Mouse (Mus musculus) naive thymus-derived CD4-positive, alpha-beta T cell, adult 2 months (primary cell): ENCODE measurements around the gene Arhgef12.

Source experiments
- DNase-seq: peaks from one replicate; pipeline ENCODE4 v3.0.0-alpha.2; 2011; ENCODE audit warnings: low read depth

The Arhgef12 gene

DNA sequence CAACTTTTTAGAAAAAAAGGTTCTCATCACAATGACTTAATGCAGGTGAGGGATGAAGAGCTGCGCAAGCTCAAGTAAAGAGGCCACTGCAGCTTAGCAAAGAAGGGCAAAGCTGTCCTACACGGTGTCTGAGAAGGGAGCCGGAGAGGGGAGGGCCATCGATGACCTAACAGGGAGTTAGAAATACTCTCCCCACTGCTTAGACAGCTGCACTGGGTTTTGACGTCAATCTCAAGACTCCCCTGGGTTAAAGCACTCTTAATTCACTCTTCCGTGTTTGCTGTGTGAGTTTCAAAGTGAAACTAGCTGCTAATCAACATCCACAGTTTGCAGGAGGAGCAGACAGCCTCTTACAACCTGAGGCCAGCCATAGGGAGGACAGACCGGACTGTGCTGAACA lies 30.9 kb downstream of the Arhgef12 start:
- no peak for DNase-seq

DNA sequence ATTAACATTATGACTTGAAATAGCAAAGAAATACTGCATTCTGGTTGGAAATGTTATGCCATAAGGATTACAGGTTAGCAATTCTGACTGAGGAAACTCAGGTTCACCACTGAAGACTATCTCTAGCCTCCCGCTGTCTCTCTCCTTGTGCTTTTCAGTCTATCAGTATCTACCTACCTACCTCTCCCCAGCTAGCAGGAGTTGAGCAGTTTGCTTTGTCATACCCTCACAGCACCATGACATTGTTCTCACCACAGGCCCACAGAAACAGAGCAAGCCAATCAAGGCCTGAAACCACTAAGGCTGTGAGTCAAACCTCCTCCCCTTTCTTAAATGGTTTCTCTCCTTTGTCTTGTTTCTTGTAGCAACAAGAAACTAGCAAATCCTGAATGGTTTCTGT lies 32.4 kb downstream of the Arhgef12 start:
- no peak for DNase-seq

DNA sequence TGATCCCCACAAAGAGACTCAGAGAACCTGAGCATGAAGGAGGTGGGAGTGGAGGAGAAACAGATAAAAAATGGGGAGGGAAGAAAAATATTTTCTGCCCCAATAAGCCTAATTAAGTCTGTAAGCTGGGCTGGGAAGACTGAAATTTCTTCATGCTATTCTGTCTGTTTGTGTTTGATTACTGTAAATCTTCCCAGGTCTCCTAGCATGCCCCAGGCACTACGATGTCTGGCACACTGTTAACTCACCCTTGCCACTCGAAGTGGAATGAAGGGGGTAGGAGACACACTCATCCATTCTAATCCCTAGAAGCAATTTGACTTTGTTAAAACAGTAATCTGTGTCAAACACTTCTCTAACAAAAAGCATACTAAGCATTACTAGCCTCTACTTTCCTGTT lies 35.3 kb downstream of the Arhgef12 start:
- no peak for DNase-seq

DNA sequence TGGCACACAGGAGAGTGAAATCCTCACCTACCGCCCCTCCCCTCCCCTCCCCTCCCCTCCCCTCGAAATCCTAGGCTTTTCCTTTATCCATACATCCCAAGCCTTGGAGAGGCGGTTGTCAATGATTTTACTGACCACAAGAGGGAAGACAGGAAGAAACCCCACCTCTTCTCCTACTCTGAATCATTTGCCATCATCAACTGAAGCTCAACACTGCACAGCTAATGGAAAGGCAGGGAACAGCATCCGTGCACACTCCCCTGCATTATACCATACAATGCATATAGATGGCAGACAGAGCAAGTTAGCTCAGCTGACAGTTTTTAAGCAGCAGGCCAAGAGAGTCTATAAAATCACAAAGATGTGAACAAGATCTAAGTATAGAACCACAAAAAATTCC lies 35.9 kb downstream of the Arhgef12 start:
- DNase-seq: no peak

DNA sequence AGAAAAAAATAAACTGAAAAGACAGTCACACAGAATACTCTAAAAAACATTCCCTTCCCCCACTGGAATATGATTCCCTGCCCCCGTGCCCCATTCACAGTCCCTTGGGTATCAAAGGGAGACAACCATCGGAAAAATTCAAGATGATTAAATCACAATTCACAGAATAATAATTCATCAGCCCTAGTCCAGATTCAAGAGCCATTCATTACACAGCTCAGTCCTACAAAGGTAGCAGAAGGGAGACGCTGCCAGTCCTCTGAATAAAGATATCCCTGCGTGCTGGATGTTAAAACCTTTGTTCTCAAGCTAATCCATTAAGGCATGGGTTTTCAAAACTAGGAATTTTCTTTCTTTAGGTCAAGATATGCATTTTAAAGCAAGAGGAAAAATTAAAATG lies 36.5 kb downstream of the Arhgef12 start:
- no peak for DNase-seq

DNA sequence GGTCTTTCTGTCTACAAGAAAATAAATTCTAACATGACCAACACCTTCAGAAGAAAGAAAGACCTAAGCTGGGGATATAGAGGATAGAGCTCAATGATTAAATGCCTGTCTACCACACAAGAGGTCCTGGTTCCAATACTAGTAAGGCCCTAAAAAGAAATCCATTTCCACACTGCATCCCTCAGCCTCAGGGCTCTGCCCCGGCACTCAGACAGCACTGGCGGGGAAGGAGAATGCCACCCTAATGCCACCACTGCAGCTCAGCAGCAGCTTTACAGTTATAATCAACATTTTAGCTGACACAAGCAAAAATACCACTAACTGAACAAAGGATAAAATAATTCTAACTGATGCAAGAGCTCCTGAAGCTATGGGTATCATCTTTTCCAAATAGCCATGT lies 36.9 kb downstream of the Arhgef12 start:
- no peak for DNase-seq

DNA sequence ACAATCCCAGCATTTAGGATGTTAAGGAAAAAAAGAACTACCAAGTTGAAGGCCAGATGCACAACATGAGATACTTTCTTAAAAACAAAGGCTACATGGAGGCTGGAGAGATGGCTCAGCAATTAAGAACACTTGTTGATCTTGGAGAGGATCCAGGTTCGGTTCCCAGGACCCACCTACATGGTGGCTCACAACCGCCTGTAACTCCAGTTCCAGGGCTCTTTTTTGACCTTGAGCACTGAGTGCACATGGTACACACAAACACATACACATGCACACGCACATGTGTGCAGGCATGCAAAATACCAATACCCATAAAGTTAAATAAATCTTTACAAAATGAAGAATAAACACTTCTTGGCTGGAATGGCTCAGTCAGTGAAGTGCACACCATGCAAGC lies 39.1 kb downstream of the Arhgef12 start:
- DNase-seq: no peak

DNA sequence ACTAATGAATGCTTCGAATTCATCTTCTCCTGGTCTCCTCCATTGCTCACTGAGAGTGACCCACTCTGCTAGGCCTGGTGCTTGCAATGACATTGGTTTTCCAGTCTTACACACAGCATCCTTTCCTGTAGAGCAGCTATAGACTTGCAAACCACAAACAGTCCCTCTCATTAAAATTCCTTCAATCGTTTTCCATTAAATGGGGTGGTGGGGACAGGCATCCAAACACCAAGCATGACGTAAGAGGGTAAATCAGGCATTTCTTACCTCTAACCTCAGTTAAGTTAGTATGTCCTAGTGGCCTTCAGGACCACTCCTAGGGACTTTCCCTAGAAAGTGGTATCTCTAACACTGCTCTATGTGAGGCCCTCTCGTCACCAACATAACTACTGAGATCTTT lies 41.8 kb downstream of the Arhgef12 start:
- no peak for DNase-seq

DNA sequence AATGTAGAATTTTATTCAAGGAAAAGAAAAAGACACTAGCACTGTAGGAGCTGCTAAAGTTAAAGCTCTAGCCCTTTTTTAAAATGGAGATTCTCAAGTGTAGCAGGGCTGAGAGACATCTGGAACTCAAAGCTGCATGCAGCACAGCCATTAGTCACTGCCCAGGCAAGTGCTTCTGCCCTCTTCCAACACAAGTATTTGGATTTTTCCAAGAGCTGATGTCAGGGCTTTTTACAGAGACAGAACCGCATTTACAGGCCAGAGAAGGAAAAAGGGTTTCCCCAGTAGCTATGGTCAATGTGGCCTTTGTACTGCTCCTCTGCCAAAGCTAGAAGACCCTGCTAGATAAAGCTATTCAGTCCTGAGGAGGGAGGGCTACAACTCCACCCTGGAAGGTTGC lies 45.5 kb downstream of the Arhgef12 start:
- DNase-seq: no peak

DNA sequence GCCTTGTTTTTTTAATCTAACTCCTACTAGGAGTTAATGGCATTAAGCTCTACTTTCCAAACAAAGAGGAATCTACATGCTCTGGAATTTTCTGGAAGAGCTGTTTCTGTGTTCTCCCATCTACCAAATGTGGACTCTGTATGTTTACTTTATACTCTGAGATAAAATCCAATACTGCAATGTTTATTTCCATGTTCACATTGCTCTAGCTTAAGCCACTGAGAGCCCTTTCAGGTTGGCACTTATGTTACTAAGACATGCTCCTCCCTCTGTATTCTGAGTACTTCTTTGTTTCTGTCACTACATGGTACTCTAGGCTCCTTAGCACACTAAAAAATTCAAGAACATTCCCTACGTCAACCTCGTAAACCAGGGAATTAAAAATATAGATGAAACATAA lies 56.6 kb downstream of the Arhgef12 start:
- no peak for DNase-seq

DNA sequence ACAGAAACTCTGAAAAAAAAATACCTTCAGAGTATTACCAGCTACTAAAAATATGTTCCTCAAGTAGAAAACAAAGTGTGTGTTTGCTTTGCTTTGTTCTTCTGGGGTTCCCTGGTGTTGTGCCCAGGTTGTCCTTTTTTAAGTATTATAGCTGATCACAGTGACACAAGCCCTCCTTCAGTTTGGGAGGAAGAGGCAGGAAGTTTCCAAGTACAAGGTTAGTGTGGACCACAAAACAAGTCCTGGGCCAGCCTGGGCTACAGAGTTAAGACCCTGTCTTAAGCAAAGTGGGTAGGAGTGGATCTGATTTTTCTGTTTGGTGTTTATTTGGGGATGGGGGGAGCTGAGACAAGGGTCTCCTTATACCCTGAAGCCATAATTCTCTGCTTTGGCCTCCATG lies 62.6 kb downstream of the Arhgef12 start:
- DNase-seq: no peak

DNA sequence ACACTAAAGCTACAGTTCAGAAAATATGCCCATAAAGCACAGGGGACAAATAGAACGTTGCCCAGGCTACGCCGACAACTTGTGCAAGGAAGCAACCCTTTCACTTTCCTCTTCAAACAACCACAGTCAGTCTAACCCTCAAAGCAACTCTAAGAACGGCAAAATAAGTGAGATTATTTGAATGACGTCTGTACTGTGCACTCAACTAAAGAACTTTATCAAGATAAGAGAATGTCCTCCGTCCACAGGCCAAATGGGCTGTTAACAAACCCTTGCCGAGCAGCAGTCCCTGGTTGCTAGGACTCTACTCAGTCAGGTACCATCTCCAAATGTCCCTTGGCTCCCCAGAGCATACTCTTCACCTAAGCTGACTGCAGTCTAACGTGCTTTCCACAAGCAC lies 68.6 kb downstream of the Arhgef12 start:
- DNase-seq: peak; percentile 2

DNA sequence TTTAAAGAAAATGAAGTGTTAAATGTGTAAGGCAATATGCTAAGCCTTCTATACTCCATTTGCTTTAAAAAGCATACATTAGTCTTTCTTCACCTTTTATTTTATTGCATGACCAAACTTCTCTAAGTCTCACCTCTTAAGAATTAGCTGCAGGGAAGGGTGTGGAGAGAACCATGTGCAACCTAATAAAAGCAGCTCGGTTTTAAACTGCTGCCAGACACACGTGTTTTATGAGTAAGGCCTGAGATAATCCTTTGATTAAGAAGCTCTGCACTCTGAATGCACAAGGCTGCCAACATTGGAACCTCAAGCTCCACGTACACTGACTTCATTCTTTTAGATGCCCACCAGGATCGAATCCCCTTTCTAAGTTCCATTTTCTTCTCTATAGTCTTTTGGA lies 71.8 kb downstream of the Arhgef12 start:
- no peak for DNase-seq

DNA sequence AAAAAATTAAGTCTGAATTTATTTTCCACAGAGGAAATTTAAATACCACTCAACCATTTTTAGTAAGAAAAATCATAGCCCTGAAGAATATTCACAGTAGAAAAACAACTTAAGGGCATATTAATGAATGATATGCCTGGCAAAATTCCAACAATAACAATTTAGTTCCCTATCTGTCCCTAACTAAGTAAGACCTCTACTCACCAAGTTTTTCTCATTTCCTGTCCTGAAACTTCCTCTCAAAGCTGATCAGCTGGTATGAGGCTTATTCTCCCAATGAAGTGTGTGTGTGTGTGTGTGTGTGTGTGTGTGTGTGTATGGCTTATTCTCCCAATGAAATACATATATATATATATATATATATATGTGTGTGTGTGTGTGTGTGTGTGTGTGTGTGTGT lies 72.8 kb downstream of the Arhgef12 start:
- DNase-seq: no peak

DNA sequence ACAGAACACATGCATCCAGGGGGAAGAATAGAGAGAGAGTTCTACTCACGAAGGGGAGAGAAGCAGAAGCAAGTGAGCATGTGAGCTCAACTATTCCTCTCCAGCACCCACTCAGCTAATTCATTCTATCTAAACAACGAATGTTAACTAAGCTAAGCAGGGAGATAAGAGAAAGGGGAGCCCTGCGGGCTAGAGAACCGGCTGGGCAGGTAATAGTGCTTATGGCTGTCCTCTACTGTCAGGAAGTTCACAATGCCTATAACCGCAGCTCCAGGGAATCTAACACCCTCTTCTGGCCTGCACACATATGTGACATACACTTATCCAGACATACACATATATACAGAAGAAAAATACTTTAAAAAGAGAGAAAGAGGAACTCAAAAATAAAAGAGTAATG lies 79.3 kb downstream of the Arhgef12 start:
- no peak for DNase-seq

DNA sequence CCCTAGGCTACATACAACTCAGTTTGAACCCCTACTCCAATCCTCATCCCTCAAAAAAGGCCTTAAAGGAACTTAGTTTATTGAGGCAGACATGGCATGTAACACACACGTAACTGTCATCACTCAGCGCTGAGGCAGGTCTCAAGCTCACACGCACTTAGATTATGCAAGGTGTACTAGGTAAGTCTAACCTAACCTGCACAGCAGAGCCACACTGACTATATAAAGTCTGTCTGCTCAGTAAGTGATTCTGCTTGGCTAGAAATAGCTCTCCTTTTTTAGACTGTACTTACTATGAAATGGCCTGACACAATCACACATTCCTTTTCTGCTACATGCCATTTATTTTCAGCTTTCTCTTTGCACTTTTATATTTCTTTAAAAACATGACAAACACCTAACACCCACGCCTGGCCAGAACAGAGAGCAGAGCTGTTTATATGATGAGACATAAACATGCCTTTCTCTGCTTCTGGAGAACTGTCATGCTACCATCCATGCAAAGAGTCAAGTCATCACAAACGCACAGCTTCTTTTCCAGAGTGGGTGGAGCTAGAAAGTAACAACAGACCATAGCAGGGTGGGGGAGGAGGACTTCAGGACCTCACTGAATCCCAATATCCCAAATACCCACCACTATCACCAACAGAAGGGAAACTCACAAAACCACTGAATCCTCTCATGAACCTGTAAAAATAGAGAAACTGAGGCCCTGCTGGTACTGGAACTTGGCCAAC lies 85.4 kb downstream of the Arhgef12 start:
- no peak for DNase-seq

DNA sequence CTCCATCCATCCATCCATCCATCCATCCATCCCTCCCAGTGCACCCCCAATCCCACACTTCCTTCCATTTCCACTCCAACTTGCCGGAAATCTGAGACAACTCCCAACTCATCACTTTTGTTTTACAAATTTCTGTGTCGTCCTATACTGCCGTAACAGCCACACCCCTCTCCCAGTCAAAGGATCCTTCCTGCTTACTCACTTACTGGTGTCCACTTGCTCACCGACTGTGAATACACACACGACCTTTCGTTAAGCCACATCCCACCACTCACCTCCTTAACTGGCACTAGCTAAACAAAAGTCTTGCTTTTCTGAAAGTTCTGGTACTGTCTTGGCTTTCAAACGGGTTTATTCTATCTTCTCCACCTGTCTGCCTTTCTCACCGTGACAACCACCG lies 87.4 kb downstream of the Arhgef12 start:
- DNase-seq: no peak

DNA sequence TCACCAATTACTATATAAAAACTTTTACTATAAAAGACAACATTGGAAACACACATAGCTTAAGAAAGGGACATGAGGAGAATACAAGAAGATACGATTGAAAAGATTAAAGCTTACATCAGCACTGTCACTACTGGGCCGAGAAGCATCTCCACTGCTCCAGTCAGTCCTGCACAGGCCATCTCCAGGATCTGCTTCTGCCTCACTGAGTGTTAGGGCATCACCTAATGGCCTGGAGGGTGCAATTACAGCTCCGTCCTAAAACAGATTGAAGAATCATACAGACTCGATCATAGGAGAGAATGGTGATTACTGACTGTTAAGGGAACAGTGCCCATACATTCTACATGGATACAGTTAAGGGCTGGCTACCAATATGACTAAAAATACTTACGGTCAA lies 91.3 kb downstream of the Arhgef12 start:
- no peak for DNase-seq

DNA sequence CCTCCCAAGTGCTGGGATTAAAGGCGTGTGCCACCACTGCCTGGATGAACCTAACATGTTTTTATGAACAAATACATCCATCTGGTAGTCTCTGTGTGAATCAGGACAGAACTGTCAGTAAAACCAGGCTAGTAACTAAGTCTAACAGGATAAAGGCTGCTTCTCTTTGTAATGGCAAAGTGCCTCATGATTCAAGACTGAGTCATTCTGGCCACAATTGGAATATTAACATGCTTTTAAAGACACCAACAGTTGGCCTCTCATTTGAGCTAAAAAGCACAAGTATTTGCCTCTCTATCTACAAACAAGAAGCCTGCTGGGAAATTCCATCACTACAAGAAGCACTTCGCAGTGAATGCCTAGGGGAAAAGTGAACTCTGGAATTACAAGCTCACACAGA lies 91.7 kb downstream of the Arhgef12 start:
- DNase-seq: no peak

DNA sequence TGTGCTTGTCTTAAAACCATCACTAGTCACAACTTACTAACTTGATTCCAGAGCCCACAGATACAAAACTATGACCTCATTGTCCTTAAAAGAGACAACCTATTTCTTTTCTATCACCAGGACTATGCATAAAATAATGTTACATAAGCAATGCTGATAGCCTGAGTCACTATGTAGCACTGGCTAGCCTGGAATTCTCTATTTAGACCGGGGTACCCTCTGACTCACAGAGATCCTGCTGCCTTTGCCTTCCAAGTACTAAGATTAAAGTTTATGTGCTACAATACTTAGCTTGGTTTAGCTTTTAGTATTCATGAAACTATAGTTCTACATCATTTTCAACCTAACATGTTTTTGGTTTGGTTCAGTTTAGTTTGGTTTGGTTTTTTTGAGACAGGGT lies 92.2 kb downstream of the Arhgef12 start:
- DNase-seq: no peak

DNA sequence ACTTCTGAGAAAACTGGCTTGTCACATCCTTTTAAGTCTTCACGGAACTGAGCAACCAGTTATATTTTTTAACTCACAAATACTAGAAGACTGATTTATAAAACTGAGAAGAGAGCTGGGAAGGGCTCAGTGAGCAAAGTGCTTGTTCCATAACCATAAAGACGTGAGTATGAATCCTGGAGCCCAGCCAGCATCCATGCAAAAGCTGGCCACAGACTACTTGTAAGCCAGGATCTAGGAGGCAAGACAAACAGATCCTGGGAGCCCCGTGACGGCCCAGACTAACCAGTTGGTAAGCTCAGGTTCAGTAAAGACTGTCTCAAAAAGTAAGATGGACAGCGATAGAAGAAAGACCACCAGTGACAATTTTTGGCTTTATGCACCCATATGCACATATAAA lies 94.5 kb downstream of the Arhgef12 start:
- DNase-seq: no peak

DNA sequence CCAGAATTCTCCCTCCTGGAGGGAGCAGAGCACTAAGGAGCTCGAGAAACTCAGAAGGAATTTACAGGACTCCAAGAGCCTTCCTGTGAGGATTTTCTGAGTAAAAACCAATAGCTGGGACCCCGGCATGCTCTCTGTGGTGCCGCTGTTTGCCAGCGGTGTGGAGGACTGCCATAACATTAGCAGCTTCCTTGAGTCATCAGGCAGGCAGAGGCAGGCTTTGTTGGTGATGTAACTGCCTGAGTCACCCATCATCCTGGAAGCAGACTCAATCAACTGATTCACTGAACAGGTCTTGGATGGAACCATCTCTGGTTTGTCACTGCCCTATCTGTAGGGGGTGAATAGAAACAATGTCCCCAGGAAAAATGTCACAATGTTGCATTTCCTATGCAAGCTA lies 96.0 kb downstream of the Arhgef12 start:
- no peak for DNase-seq

DNA sequence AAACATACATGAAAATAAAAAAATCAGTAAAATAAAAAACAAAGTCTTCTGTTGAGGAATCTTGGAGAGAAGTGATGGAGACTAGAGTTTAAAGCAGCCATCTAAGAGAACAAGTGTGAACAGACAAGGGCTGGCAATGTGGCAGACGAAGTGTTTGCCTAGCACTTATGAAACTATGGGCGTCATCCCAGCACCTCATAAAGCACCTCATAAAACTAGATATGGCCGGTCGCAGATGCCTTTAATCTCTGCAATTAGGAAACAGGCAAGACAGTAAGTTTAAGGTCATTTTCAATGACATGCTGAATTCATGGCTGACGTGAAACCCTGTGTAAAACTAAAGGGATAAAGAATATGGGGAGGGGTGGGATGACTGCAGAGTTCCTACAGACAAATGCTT lies 103.2 kb downstream of the Arhgef12 start:
- DNase-seq: no peak

DNA sequence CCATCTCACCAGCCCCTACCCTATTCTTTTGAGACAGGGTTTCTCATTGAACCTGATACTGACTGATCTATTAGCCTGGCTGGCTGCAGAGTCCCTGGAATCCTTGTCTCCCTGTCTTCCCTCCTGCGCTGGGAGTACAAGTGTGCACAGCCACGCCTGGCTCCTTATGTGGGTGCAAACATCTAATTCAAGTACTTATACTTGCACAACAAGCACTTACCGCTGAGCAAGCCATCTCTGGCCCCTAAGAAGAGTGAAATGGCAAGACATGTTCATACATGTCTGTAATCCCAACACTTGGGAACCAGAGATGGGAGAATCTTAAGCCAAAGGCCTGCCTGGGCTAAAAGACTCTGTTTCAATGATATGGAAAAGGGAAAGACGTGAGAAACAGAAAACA lies 104.0 kb downstream of the Arhgef12 start:
- no peak for DNase-seq
